Mouse (Mus musculus) limb, embryonic 15.5 days (tissue): Measurements from ENCODE around the gene Rfx8. TPM values are rescaled to one million over a fixed set of nuclear protein-coding genes. Genes with fewer than 3 reads are reported as not detected.

ENCODE experiments used
- ATAC-seq: fragments of 200-750 bp; cut with Nextera tagmentation; 2 replicates; pipeline ENCODE4 v1.8.0; 2017; ENCODE audit warnings: low read depth, moderate TSS enrichment; ENCODE audit not compliant: insufficient number of reproducible peaks, low FRiP score, low TSS enrichment
- H3K27ac ChIP-seq: fragments of 300-500 bp; sonication (generic); 2 replicates; pipeline ENCODE4 v1.5.1; 2015; ENCODE audit warnings: moderate library complexity, mild to moderate bottlenecking, inconsistent platforms
- H3K27me3 ChIP-seq: fragments of 300-500 bp; sonication (generic); 2 replicates; pipeline ENCODE4 v1.6.1; 2015; ENCODE audit warnings: inconsistent platforms
- H3K36me3 ChIP-seq: fragments of 300-500 bp; sonication (generic); 2 replicates; pipeline ENCODE4 v1.6.1; 2015; ENCODE audit warnings: inconsistent platforms
- H3K4me1 ChIP-seq: fragments of 300-500 bp; sonication (generic); 2 replicates; pipeline ENCODE4 v1.6.1; 2015; ENCODE audit warnings: inconsistent platforms
- H3K4me2 ChIP-seq: fragments of 300-500 bp; sonication (generic); 2 replicates; pipeline ENCODE4 v1.6.1; 2015; ENCODE audit warnings: mild to moderate bottlenecking, inconsistent platforms
- H3K4me3 ChIP-seq: fragments of 300-500 bp; sonication (generic); 2 replicates; pipeline ENCODE4 v1.5.1; 2015; ENCODE audit warnings: mild to moderate bottlenecking, inconsistent platforms
- H3K9ac ChIP-seq: fragments of 300-500 bp; sonication (generic); 2 replicates; pipeline ENCODE4 v1.6.1; 2015; ENCODE audit warnings: inconsistent platforms
- H3K9me3 ChIP-seq: fragments of 300-500 bp; sonication (generic); 2 replicates; pipeline ENCODE4 v1.6.1; 2016; ENCODE audit warnings: inconsistent platforms
- WGBS: fragments of 180-500 bp; shearing (Covaris S2); methylation state at CpG from one replicate; pipeline ENCODE4 v1.1.7; 2015; 5-methylcytosine and 5-hydroxymethylcytosine counted together
- polyA plus RNA-seq: library from polyadenylated mRNA; unstranded; fragments of >200 nt; fragmentation: Nextera tagmentation; extraction: Ambion mirVana; gene quantifications from 2 replicates; pipeline ENCODE4 v1.2.1, GENCODE M21; 2015

Gene Rfx8
- polyA plus RNA-seq, 1 experiment from 2014 or later, result 0.73 TPM

GRCm38 (mm10) chr1:39733876-39734275 is 13.1 kb upstream of the Rfx8 start:
- WGBS, result 92% methylated on average over 10 of the region's 10 CpGs
- Histone ChIP-seq H3K4me2 (no peak overlapping the region), H3K4me3 (no peak overlapping the region), H3K9ac (no peak overlapping the region), H3K36me3 (no peaks in the 10 kb centered on the region), H3K4me1 (peaks cover 10% of the 10 kb centered on the region; the same call in 1 of the 2 replicates), H3K27ac (peak overlapping the region; percentile 4; the same call in 1 of the 2 replicates), H3K27me3 (no peaks in the 10 kb centered on the region), H3K9me3 (no peaks in the 10 kb centered on the region)
- ATAC-seq, result no peak

- Histone ChIP-seq H3K9ac (no peak overlapping the region), H3K36me3 (no peaks in the 10 kb centered on the region), H3K27me3 (no peaks in the 10 kb centered on the region), H3K9me3 (no peaks in the 10 kb centered on the region), H3K4me1 (peaks cover 10% of the 10 kb centered on the region; the same call in 1 of the 2 replicates), H3K4me3 (no peak overlapping the region), H3K27ac (no peak overlapping the region; the same call in 1 of the 2 replicates), H3K4me2 (no peak overlapping the region)
- 53% methylated on average over 10 of the region's 10 CpGs for WGBS
- ATAC-seq, result no peak
Measured at GRCm38 (mm10) chr1:39732081-39732480, 11.3 kb upstream of the Rfx8 start.

- no peak overlapping the region for H3K27ac ChIP-seq
- H3K4me3 ChIP-seq, result no peak overlapping the region
- no peaks in the 10 kb centered on the region for H3K36me3 ChIP-seq
- 18% methylated on average over 9 of the region's 9 CpGs for WGBS
- H3K4me1 ChIP-seq, result peaks cover 10% of the 10 kb centered on the region; the same call in 1 of the 2 replicates
- no peak for ATAC-seq
- no peaks in the 10 kb centered on the region for H3K9me3 ChIP-seq
- no peak overlapping the region for H3K9ac ChIP-seq
- H3K27me3 ChIP-seq, result no peaks in the 10 kb centered on the region
- no peak overlapping the region for H3K4me2 ChIP-seq
Measured at GRCm38 (mm10) chr1:39731543-39731942, 10.7 kb upstream of the Rfx8 start.

GRCm38 (mm10) chr1:39730868-39731267 is 10.1 kb upstream of the Rfx8 start:
- Histone ChIP-seq H3K27ac (no peak overlapping the region), H3K4me1 (peaks cover 5% of the 10 kb centered on the region; the same call in 1 of the 2 replicates), H3K9ac (no peak overlapping the region), H3K4me3 (no peak overlapping the region), H3K36me3 (no peaks in the 10 kb centered on the region), H3K4me2 (no peak overlapping the region), H3K27me3 (no peaks in the 10 kb centered on the region), H3K9me3 (no peaks in the 10 kb centered on the region)
- no peak for ATAC-seq
- WGBS, result 46% methylated on average over 5 of the region's 5 CpGs

GRCm38 (mm10) chr1:39729919-39730318 is 9.1 kb upstream of the Rfx8 start:
- H3K4me2 ChIP-seq, result no peak overlapping the region

GRCm38 (mm10) chr1:39721351-39721726 is 542 bp upstream of the Rfx8 start:
- WGBS, result 21% methylated on average over 9 of the region's 9 CpGs
- 0 out of 2 replicates have a peak, but pooled peaks have one; percentile 14 for ATAC-seq

More at GRCm38 (mm10) chr1:39729919-39730318, 9.1 kb upstream of the Rfx8 start:
- WGBS, result 75% methylated on average over 6 of the region's 6 CpGs
- Histone ChIP-seq H3K9ac (no peak overlapping the region), H3K27me3 (no peaks in the 10 kb centered on the region), H3K4me1 (peaks cover 3% of the 10 kb centered on the region; the same call in 1 of the 2 replicates), H3K36me3 (no peaks in the 10 kb centered on the region), H3K4me3 (no peak overlapping the region), H3K9me3 (no peaks in the 10 kb centered on the region), H3K27ac (no peak overlapping the region)
- no peak for ATAC-seq

GRCm38 (mm10) chr1:39720186-39720585 is 611 bp downstream of the Rfx8 start:
- peak overlapping the region; percentile 50 for H3K4me3 ChIP-seq
- ATAC-seq, result no peak
- peaks cover 18% of the 10 kb centered on the region for H3K4me1 ChIP-seq
- H3K9ac ChIP-seq, result peak overlapping the region; percentile 40; the same call in 1 of the 2 replicates
- H3K27me3 ChIP-seq, result no peaks in the 10 kb centered on the region
- H3K9me3 ChIP-seq, result no peaks in the 10 kb centered on the region
- no peaks in the 10 kb centered on the region for H3K36me3 ChIP-seq
- peak overlapping the region; percentile 93 for H3K4me2 ChIP-seq
- peak overlapping the region; percentile 76 for H3K27ac ChIP-seq
- WGBS, result 24% methylated on average over 2 of the region's 2 CpGs

More at GRCm38 (mm10) chr1:39721351-39721726, 542 bp upstream of the Rfx8 start:
- Histone ChIP-seq H3K9ac (peak overlapping the region; percentile 40; the same call in 1 of the 2 replicates), H3K4me2 (peak overlapping the region; percentile 93), H3K4me1 (peaks cover 17% of the 10 kb centered on the region), H3K9me3 (no peaks in the 10 kb centered on the region), H3K27ac (peak overlapping the region; percentile 76; the same call in 1 of the 2 replicates), H3K36me3 (no peaks in the 10 kb centered on the region), H3K4me3 (peak overlapping the region; percentile 50), H3K27me3 (no peaks in the 10 kb centered on the region)

GRCm38 (mm10) chr1:39715551-39715950 is 5.2 kb downstream of the Rfx8 start:
- no peaks in the 10 kb centered on the region for H3K27me3 ChIP-seq
- no peak overlapping the region for H3K4me3 ChIP-seq
- H3K27ac ChIP-seq, result no peak overlapping the region
- no peaks in the 10 kb centered on the region for H3K36me3 ChIP-seq
- peaks cover 20% of the 10 kb centered on the region for H3K4me1 ChIP-seq
- WGBS, result 92% methylated on average over 7 of the region's 7 CpGs
- H3K4me2 ChIP-seq, result no peak overlapping the region
- H3K9ac ChIP-seq, result no peak overlapping the region
- no peaks in the 10 kb centered on the region for H3K9me3 ChIP-seq
- ATAC-seq, result no peak

GRCm38 (mm10) chr1:39714729-39715128 is 6.1 kb downstream of the Rfx8 start:
- H3K27ac ChIP-seq, result peak overlapping the region; percentile 82
- ATAC-seq, result no peak
- H3K4me2 ChIP-seq, result no peak overlapping the region
- H3K27me3 ChIP-seq, result no peaks in the 10 kb centered on the region
- no peak overlapping the region for H3K4me3 ChIP-seq
- H3K36me3 ChIP-seq, result no peaks in the 10 kb centered on the region
- WGBS, result 84% methylated on average over 3 of the region's 3 CpGs
- H3K9me3 ChIP-seq, result no peaks in the 10 kb centered on the region
- H3K4me1 ChIP-seq, result peaks cover 18% of the 10 kb centered on the region
- no peak overlapping the region for H3K9ac ChIP-seq

- H3K4me3 ChIP-seq, result no peak overlapping the region
- WGBS, result 36% methylated on average over 16 of the region's 16 CpGs
- peak; percentile 65 for ATAC-seq
- H3K4me1 ChIP-seq, result peaks cover 16% of the 10 kb centered on the region
- H3K9me3 ChIP-seq, result no peaks in the 10 kb centered on the region
- H3K27ac ChIP-seq, result peak overlapping the region; percentile 82
- H3K36me3 ChIP-seq, result no peaks in the 10 kb centered on the region
- H3K9ac ChIP-seq, result no peak overlapping the region
- no peak overlapping the region for H3K4me2 ChIP-seq
- no peaks in the 10 kb centered on the region for H3K27me3 ChIP-seq
Measured at GRCm38 (mm10) chr1:39713842-39714658, 6.7 kb downstream of the Rfx8 start.

GRCm38 (mm10) chr1:39713300-39713699 is 7.5 kb downstream of the Rfx8 start:
- no peak for ATAC-seq
- H3K4me2 ChIP-seq, result no peak overlapping the region
- 81% methylated on average over 8 of the region's 8 CpGs for WGBS
- peak overlapping the region; percentile 82 for H3K27ac ChIP-seq
- H3K9ac ChIP-seq, result no peak overlapping the region
- H3K4me3 ChIP-seq, result no peak overlapping the region
- no peaks in the 10 kb centered on the region for H3K9me3 ChIP-seq
- no peaks in the 10 kb centered on the region for H3K27me3 ChIP-seq
- H3K4me1 ChIP-seq, result peaks cover 16% of the 10 kb centered on the region
- H3K36me3 ChIP-seq, result no peaks in the 10 kb centered on the region

GRCm38 (mm10) chr1:39712261-39712660 is 8.5 kb downstream of the Rfx8 start:
- Histone ChIP-seq H3K4me3 (no peak overlapping the region), H3K27ac (no peak overlapping the region), H3K9ac (no peak overlapping the region), H3K4me1 (peaks cover 21% of the 10 kb centered on the region), H3K9me3 (no peaks in the 10 kb centered on the region), H3K27me3 (no peaks in the 10 kb centered on the region), H3K4me2 (no peak overlapping the region), H3K36me3 (no peaks in the 10 kb centered on the region)
- WGBS, result 85% methylated on average over 7 of the region's 7 CpGs
- no peak for ATAC-seq
